Mouse (Mus musculus) R1 (cell line): ENCODE measurements around the gene Pcca.

Source experiments
- DNase-seq: peaks from one replicate; pipeline ENCODE4 v3.0.0-alpha.2; 2018; ENCODE audit warnings: low read depth, low spot score

The Pcca gene

DNA sequence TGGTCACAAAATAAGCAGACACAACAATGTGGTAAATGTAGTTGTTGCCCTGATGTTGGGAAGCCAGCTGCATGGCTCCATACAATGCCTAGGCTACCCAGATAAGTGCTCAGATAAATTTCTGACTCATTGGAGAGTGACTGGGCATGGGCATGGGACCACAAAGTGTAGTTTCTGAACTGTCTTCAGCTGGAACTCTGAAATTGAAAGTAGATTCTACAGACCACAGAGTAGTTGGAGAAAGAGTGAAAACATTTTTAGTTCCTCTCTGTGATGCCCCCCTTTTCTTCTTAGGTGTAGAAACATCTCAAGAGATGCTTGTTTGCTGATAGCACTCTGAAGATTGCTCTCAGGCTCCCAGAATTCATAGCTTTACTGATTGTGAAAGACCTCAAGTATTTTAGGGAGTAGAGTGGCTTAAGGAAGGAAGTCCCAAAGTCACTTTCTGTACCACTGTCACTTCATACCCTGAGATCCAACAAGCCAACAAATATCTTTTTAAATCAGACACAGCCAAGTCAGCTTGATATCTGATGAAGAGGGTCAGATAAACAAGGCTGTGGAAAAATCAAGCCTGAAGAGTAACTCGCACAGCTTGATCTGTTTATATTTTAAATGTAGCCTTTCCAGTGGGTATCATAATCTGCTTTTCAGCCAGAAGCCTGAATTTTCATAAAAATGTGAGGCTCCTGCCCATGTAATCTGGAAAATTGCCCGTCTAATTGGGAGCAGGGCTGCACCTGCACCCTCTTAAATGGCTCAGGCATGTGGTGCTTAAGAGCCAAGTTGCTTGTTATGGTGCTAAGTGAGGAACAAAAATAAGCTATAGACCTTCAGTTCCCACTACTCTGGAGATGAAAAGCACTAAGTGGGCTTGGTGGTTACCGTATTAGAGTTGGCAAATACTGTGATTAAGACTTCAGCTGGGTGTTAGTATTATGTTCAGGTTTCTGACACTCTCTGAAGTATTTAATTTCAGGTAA is 214.0 kb downstream of the Pcca start:
- DNase-seq = no peak

DNA sequence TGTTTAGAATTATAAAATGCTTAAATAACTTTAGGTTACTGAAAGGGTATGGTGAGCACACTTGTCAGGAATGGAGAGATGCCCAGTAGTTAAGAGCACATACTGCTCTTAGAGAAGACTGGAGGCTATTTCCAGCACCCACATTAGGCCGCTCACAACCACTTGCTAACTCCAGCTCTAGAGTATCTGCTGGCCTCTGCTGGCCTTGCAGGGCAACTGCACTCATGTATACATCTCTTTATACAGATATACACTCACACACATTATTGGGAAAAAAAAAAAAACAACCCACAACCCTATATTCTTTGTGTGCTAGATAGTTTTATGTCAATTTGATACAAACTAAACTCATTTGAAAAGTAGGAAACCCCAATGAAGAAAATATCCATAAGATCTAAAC is 217.4 kb downstream of the Pcca start:
- peak; percentile 35 for DNase-seq

GRCm38 (mm10) chr14:122753278-122753677 is 219.2 kb downstream of the Pcca start:
- no peak for DNase-seq

GRCm38 (mm10) chr14:122754311-122754710 is 220.2 kb downstream of the Pcca start:
- no peak for DNase-seq

DNA sequence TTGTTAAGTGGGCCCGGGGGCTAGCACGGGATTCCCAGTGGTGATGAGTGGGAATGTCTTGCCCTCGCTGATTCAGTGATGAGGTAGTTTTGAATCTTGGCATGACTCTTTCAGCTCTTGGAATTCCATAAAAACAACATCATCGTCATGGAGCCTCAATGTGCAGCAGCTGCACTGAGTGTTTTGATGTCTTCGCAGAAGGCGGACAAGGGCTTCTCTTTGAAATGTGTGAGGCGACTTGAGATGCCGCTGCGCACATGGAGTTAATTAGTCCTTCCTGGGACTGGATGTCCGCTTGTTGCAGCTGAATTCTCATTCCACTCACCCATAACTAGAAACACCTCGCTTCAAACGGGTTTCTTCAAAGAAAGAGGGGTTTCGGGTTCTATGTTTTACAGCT is 221.4 kb downstream of the Pcca start:
- DNase-seq = no peak

DNA sequence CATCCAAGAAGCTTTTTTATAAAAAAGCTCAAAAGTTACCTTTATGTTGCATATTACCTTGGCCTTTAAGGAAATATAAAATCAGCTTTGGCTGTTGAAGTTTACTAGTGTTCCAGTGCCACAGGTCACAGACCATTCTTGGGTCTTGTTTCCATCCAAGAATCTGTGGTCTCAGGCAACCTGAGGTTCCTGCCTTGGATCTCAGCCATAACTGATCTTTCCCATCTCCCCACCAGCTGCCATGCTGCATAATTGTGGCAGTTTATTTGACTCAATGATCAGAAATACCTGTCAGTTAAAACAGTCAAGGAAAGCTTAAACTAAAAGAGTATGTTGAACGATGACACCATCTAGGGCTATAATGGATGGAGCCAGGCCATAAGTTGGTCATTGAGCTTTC is 222.5 kb downstream of the Pcca start:
- no peak for DNase-seq

GRCm38 (mm10) chr14:122759890-122760289 is 225.8 kb downstream of the Pcca start:
- DNase-seq = no peak

GRCm38 (mm10) chr14:122760803-122761202 is 226.7 kb downstream of the Pcca start:
- no peak for DNase-seq

DNA sequence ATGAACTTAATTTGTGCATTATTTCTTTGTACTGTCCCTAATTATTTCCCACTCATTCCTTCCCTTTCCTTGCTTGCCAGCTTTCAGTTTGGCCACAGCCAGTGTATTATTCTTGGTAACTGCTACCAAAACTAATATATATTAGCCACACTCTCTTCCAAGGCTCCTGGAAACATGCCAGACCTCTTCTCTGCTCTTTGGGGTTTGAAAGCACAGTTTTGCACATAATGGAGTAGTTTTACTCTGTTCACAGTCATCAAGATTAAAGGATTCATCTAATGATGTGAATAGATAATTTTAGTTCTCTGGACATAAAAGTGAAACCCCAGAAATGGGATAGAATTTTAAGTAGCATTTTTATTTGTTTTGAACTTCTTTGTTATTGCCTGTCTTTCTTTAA is 228.5 kb downstream of the Pcca start:
- no peak for DNase-seq

DNA sequence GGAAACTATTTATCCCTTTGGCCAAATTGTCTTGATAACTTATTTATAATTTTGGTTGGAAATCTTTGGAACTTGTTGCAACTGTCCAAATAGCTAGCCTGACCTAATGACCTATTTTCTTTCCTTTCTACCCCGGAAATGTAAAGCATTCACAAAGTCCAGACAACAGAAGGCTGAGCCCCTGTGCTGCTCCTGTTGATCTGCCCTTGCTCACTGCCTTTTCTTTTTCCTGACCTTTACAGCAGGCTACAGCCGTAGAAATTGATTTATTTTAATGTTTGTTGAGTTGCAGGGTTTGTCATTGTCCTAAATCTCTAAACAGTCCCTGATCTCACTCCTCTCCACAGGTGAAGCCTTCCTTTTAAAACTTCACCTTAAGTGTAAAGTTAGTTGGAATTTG is 231.8 kb downstream of the Pcca start:
- no peak for DNase-seq

- DNase-seq = no peak
Measured at GRCm38 (mm10) chr14:122766448-122766847, 232.3 kb downstream of the Pcca start.

DNA sequence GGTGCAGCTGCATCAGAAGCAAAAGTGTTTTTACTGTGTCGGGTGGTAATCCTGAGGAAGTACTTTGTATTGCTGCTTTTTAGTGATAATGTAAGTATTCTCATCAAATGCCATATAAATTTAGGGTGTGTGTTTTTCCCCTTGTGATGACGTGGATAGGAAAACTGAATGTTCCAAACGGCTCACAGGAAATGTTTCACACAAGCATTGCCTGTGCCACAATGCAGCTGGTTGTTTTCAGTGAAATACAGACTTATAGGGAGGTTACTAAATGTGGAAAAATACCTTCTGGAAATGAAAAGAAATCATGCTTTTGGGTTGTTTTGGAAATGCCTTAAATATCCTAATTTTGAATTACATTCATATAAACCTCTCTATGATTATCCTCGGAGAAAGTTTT is 250.6 kb downstream of the Pcca start:
- DNase-seq = no peak

GRCm38 (mm10) chr14:122788199-122788598 is 254.1 kb downstream of the Pcca start:
- no peak for DNase-seq

GRCm38 (mm10) chr14:122790111-122790510 is 256.0 kb downstream of the Pcca start:
- DNase-seq = no peak

DNA sequence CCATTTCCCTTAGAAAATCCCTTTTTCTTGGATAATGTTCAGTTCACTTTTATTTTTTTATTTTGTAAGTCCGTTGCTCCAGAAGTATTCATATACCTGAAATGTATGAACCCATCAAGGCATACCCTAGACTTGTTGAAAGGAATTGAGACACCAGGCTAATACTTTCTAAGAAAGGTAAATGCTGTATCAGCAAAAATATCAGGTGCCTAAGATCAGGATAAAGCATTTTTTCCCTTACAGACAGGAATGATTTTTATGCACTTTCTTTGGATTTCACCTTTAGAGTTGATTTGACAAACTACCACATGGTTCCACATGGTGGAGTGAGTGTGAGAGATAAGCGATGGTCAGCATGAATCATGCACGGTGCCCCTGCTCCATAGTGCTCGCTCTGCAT is 259.2 kb downstream of the Pcca start:
- DNase-seq = no peak

GRCm38 (mm10) chr14:122800296-122800695 is 266.2 kb downstream of the Pcca start:
- no peak for DNase-seq

- no peak for DNase-seq
Measured at GRCm38 (mm10) chr14:122821002-122821401, 286.9 kb downstream of the Pcca start.

DNA sequence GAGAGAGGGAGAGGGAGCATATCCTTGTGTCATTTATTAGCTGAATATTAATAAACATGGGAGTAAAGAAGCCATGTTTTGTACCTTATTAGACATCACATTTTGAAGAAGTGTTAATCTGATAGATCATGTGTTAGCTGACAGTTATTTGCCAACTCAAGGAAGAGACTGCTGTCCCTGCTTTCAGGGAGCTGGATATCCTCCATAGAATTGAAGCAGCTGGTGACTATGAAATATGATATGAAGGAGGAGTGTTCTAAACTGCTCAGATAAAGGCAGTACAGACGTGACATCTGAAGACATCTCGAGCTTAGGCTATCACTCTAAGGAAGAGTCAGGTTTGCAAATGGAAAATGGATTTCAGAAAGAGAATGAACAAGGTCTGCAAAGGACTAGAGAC is 289.7 kb downstream of the Pcca start:
- no peak for DNase-seq

DNA sequence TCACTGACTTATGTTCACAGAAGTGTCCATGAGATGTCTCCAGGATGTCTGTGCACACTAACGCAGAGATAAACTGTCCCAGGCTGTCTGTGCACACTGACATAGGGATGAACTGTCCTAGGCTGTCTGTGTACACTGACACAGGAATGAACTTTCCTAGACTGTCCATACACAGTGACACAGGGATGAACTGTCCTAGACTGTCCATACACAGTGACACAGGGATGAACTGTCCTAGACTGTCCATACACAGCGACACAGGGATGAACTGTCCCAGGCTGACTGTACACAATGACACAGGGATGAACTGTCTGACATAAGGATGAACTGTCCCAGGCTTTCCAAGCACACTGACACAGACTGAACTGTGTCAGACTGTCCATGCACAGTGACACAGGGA is 291.3 kb downstream of the Pcca start:
- no peak for DNase-seq

DNA sequence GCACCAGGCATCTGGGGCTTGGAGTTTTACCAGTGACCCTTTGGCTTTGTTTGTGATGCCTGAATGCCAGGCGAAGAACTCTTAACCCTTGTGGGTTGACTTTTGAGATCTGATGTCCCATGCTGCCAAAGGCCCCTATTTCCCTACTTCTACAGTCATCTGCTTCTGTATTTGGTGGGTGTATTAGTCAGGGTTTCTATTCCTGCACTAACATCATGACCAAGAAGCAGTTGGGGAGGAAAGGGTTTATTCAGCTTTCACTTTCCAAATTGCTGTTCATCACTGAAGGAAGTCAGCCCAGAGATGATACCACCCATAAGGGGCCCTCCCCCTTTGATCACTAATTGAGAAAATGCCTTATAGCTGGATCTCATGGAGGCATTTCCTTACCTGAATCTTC is 296.3 kb downstream of the Pcca start:
- DNase-seq = no peak

DNA sequence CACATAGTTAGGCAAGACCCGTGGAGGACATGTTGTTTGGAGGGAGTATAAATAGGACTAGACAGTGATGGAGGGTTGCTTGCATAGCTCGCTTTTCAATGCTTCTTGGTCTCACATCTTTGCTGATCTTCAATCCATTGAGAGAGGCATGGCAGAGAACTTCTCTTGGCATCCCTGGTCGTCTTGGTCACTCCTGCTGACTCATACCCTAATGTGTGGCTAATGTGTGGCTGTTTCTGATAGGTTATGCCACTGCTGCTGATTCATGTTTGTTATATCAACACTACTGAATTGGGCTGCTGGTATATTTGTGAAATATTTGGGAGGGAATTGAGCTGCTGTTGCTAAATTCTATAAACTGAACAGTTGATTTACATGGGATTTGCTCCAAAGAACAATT is 299.5 kb downstream of the Pcca start:
- DNase-seq = no peak

DNA sequence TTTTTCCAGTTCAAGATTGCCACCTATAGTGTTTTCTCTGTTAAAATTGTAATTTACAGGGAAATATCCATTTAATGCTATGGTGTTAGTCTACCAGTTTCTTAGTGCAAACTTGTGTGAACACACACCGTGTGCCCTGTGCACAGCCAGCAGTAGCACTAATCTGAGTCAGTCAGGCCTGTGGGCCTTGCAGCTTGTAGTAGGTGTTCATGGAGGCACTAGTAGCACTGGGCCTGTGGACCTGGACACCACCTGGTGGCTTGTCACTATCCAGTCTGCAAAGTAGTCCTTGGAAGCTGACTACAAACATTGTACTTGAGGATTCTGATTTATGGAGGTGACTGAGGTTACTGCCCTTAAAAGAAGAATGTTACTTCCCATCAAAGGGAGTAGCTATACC is 300.6 kb downstream of the Pcca start:
- DNase-seq = no peak

GRCm38 (mm10) chr14:122835487-122836190 is 301.5 kb downstream of the Pcca start:
- no peak for DNase-seq
